Mouse (Mus musculus): Measurements from ENCODE around the gene Kcnk1.

GRCm38 (mm10) chr8:126003546-126003945 lies 8.6 kb downstream of the Kcnk1 start:
- TF ChIP-seq EP300 (IDR thresholded peaks at IDR 0.05; ENCODE audit: low read depth) (no peak), CTCF (IDR thresholded peaks at IDR 0.05; ENCODE audit: low read depth) (no peak)

Measured in liver, embryonic 14.5 days (tissue).